Mouse (Mus musculus) forebrain, embryonic 11.5 days (tissue): ENCODE results near the gene Wap. TPM values are rescaled to one million over a fixed set of nuclear protein-coding genes. Genes with fewer than 3 reads are reported as not detected.

Experiments used
- ATAC-seq: fragments of 200-750 bp; cut with Nextera tagmentation; replicated peaks from 2 replicates; pipeline ENCODE4 v1.8.0; 2017; ENCODE audit warnings: moderate TSS enrichment; ENCODE audit not compliant: low FRiP score
- DNase-seq: peaks from one replicate; pipeline ENCODE4 v3.0.0-alpha.2; 2017; ENCODE audit warnings: low spot score
- H3K27ac ChIP-seq: fragments of 300-500 bp; sonication (generic); 2 replicates; pipeline ENCODE4 v1.5.1; 2014; ENCODE audit warnings: low read depth, low read length
- H3K27me3 ChIP-seq: fragments of 300-500 bp; sonication (generic); 2 replicates; pipeline ENCODE4 v1.6.1; 2014; ENCODE audit warnings: mild to moderate bottlenecking, low read length, mixed read lengths; ENCODE audit not compliant: control insufficient read depth, insufficient read depth
- H3K36me3 ChIP-seq: fragments of 300-500 bp; sonication (generic); 2 replicates; pipeline ENCODE4 v1.6.1; 2014; ENCODE audit warnings: mild to moderate bottlenecking, low read length, moderate library complexity, mixed read lengths; ENCODE audit not compliant: control insufficient read depth, insufficient read depth
- H3K4me1 ChIP-seq: fragments of 300-500 bp; sonication (generic); replicated peaks from 2 replicates; pipeline ENCODE4 v1.6.1; 2014; ENCODE audit warnings: low read length, mixed read lengths; ENCODE audit not compliant: control insufficient read depth, insufficient read depth
- H3K4me2 ChIP-seq: fragments of 300-500 bp; sonication (generic); 2 replicates; pipeline ENCODE4 v1.6.1; 2014; ENCODE audit warnings: low read depth, mild to moderate bottlenecking, low read length, moderate library complexity, mixed read lengths; ENCODE audit not compliant: severe bottlenecking
- H3K4me3 ChIP-seq: fragments of 300-500 bp; sonication (generic); 2 replicates; pipeline ENCODE4 v1.5.1; 2014; ENCODE audit warnings: low read depth, low read length
- H3K9ac ChIP-seq: fragments of 300-500 bp; sonication (generic); 2 replicates; pipeline ENCODE4 v1.6.1; 2014; ENCODE audit warnings: low read length
- H3K9me3 ChIP-seq: fragments of 300-500 bp; sonication (generic); 2 replicates; pipeline ENCODE4 v1.6.1; 2016; ENCODE audit warnings: low read length, mixed read lengths; ENCODE audit not compliant: control insufficient read depth
- WGBS: fragments of 180-500 bp; shearing (Covaris S2); extraction: QIAGEN DNeasy Blood & Tissue Kit; methylation state at CpG from one replicate; pipeline ENCODE4 v1.1.7; 2014; 5-methylcytosine and 5-hydroxymethylcytosine counted together
- polyA plus RNA-seq: library from polyadenylated mRNA; unstranded; fragments of >200 nt; fragmentation: Nextera tagmentation; extraction: Ambion mirVana; gene quantifications from 2 replicates; pipeline ENCODE4 v1.2.1, GENCODE M21; 2014

Wap gene
- polyA plus RNA-seq = not detected in 2 replicates

GRCm38 (mm10) chr11:6638537-6638936 is at the start of gene Wap:
TSS of gene Wap (minus strand) at chr11:6638637.
- H3K9ac ChIP-seq = no peak within 1 kb of the TSS
- DNase-seq (peak; percentile 39), ATAC-seq (no peak)
- H3K4me1 ChIP-seq = no peaks in the 10 kb centered on the region
- no peaks in the 10 kb centered on the region for H3K27me3 ChIP-seq
- H3K4me3 ChIP-seq = no peak within 1 kb of the TSS
- no peak within 1 kb of the TSS for H3K4me2 ChIP-seq
- WGBS = 91% methylated on average over 4 of the region's 4 CpGs
- H3K9me3 ChIP-seq = no peaks in the 10 kb centered on the region
- no peaks in the 10 kb centered on the region for H3K36me3 ChIP-seq
- no peak within 1 kb of the TSS for H3K27ac ChIP-seq

GRCm38 (mm10) chr11:6684741-6685140 is 46.3 kb upstream of the Wap start:
- WGBS = 49% methylated on average over 3 of the region's 3 CpGs
- H3K9ac ChIP-seq = no peak overlapping the region
- H3K9me3 ChIP-seq = no peaks in the 10 kb centered on the region
- no peak for DNase-seq
- 0 out of 2 replicates have a peak, but pooled peaks cover 2% of the 10 kb centered on the region for H3K4me1 ChIP-seq
- no peaks in the 10 kb centered on the region for H3K27me3 ChIP-seq
- H3K4me3 ChIP-seq = no peak overlapping the region
- no peak overlapping the region for H3K27ac ChIP-seq
- no peak overlapping the region for H3K4me2 ChIP-seq
- ATAC-seq = no peak
- H3K36me3 ChIP-seq = no peaks in the 10 kb centered on the region

- H3K27me3 ChIP-seq = no peaks in the 10 kb centered on the region
- no peak for DNase-seq
- 0 out of 2 replicates have a peak, but pooled peaks cover 2% of the 10 kb centered on the region for H3K4me1 ChIP-seq
- no peak overlapping the region for H3K27ac ChIP-seq
- WGBS = 42% methylated on average over 10 of the region's 10 CpGs
- no peak overlapping the region for H3K4me2 ChIP-seq
- H3K9me3 ChIP-seq = no peaks in the 10 kb centered on the region
- no peaks in the 10 kb centered on the region for H3K36me3 ChIP-seq
- no peak overlapping the region for H3K9ac ChIP-seq
- H3K4me3 ChIP-seq = no peak overlapping the region
- ATAC-seq = no peak
These were observed 42.0 kb upstream of the Wap start for GRCm38 (mm10) chr11:6680397-6680818.

- H3K4me2 ChIP-seq = no peak overlapping the region
- no peaks in the 10 kb centered on the region for H3K27me3 ChIP-seq
- H3K36me3 ChIP-seq = no peaks in the 10 kb centered on the region
- no peak for DNase-seq
- no peak overlapping the region for H3K9ac ChIP-seq
- 78% methylated on average over 17 of the region's 17 CpGs for WGBS
- H3K27ac ChIP-seq = no peak overlapping the region
- ATAC-seq = no peak
- no peaks in the 10 kb centered on the region for H3K9me3 ChIP-seq
- 0 out of 2 replicates have a peak, but pooled peaks cover 2% of the 10 kb centered on the region for H3K4me1 ChIP-seq
- H3K4me3 ChIP-seq = no peak overlapping the region
These were observed 41.4 kb upstream of the Wap start for GRCm38 (mm10) chr11:6679694-6680396.

- Histone ChIP-seq H3K4me3 (no peak overlapping the region), H3K9me3 (no peaks in the 10 kb centered on the region), H3K27me3 (no peaks in the 10 kb centered on the region), H3K9ac (no peak overlapping the region), H3K36me3 (no peaks in the 10 kb centered on the region), H3K27ac (no peak overlapping the region), H3K4me1 (0 out of 2 replicates have a peak, but pooled peaks cover 2% of the 10 kb centered on the region), H3K4me2 (no peak overlapping the region)
- 15% methylated on average over 7 of the region's 7 CpGs for WGBS
- ATAC-seq (0 out of 2 replicates have a peak, but pooled peaks have one; percentile 44), DNase-seq (no peak)
These were observed 39.1 kb upstream of the Wap start for GRCm38 (mm10) chr11:6677530-6677929.

- Histone ChIP-seq H3K4me1 (0 out of 2 replicates have a peak, but pooled peaks cover 2% of the 10 kb centered on the region), H3K9ac (no peak overlapping the region), H3K9me3 (no peaks in the 10 kb centered on the region), H3K4me2 (no peak overlapping the region), H3K4me3 (no peak overlapping the region), H3K27me3 (no peaks in the 10 kb centered on the region), H3K36me3 (no peaks in the 10 kb centered on the region), H3K27ac (no peak overlapping the region)
- WGBS = 86% methylated on average over 9 of the region's 9 CpGs
- ATAC-seq = no peak
- DNase-seq = no peak
These were observed 38.2 kb upstream of the Wap start for GRCm38 (mm10) chr11:6676641-6677040.

- Histone ChIP-seq H3K9ac (no peak overlapping the region), H3K27me3 (no peaks in the 10 kb centered on the region), H3K4me3 (no peak overlapping the region), H3K36me3 (no peaks in the 10 kb centered on the region), H3K27ac (no peak overlapping the region), H3K9me3 (no peaks in the 10 kb centered on the region), H3K4me1 (0 out of 2 replicates have a peak, but pooled peaks cover 2% of the 10 kb centered on the region), H3K4me2 (no peak overlapping the region)
- ATAC-seq = no peak
- no peak for DNase-seq
- WGBS = 76% methylated on average over 7 of the region's 7 CpGs
These were observed 37.0 kb upstream of the Wap start for GRCm38 (mm10) chr11:6675402-6675801.

GRCm38 (mm10) chr11:6674701-6675100 is 36.3 kb upstream of the Wap start:
- ATAC-seq = no peak
- Histone ChIP-seq H3K4me2 (no peak overlapping the region), H3K27me3 (no peaks in the 10 kb centered on the region), H3K4me1 (no peaks in the 10 kb centered on the region), H3K4me3 (no peak overlapping the region), H3K9me3 (no peaks in the 10 kb centered on the region), H3K27ac (no peak overlapping the region), H3K36me3 (no peaks in the 10 kb centered on the region), H3K9ac (no peak overlapping the region)
- WGBS = 88% methylated on average over 9 of the region's 9 CpGs
- DNase-seq = no peak

- WGBS = 89% methylated on average over 4 of the region's 4 CpGs
- Histone ChIP-seq H3K4me2 (no peak overlapping the region), H3K4me3 (no peak overlapping the region)
These were observed 32.4 kb upstream of the Wap start for GRCm38 (mm10) chr11:6670826-6671225.

More at GRCm38 (mm10) chr11:6670826-6671225, 32.4 kb upstream of the Wap start:
- Histone ChIP-seq H3K27me3 (no peaks in the 10 kb centered on the region), H3K27ac (no peak overlapping the region), H3K9me3 (no peaks in the 10 kb centered on the region), H3K4me1 (no peaks in the 10 kb centered on the region), H3K9ac (no peak overlapping the region), H3K36me3 (no peaks in the 10 kb centered on the region)
- ATAC-seq (no peak), DNase-seq (no peak)
